Mouse (Mus musculus): ENCODE data around the gene 1600015I10Rik. TPM values are rescaled to one million over a fixed set of nuclear protein-coding genes. Genes with fewer than 3 reads are reported as not detected.

The 1600015I10Rik gene
- polyA plus RNA-seq, 1 experiment, result not detected

- 86% methylated on average over 4 of the region's 4 CpGs for WGBS
- no peak overlapping the region for H3K4me3 ChIP-seq (replicated peaks; ENCODE audit: insufficient read depth, low read depth, low read length)
- H3K4me1 ChIP-seq (ENCODE audit: control insufficient read depth, insufficient read depth, low read length), result no peaks in the 10 kb centered on the region
- no peaks in the 10 kb centered on the region for H3K27me3 ChIP-seq (ENCODE audit: control insufficient read depth, insufficient read depth, low read length)
- H3K27ac ChIP-seq (ENCODE audit: insufficient read depth, low read length), result no peak overlapping the region
- TF ChIP-seq CTCF (IDR thresholded peaks at IDR 0.05; ENCODE audit: borderline replicate concordance, insufficient read depth, low read depth, low read length), result no peak
- TF ChIP-seq POLR2A (IDR thresholded peaks at IDR 0.05; ENCODE audit: borderline replicate concordance, insufficient read depth, low read length), result no peak
- no peak for DNase-seq
Measured at GRCm38 (mm10) chr6:48903437-48903836, 26.3 kb upstream of the 1600015I10Rik start.

GRCm38 (mm10) chr6:48905606-48906005 lies 24.1 kb upstream of the 1600015I10Rik start:
- DNase-seq, result no peak
- Histone ChIP-seq H3K27ac (ENCODE audit: insufficient read depth, low read length) (no peak overlapping the region), H3K4me1 (ENCODE audit: control insufficient read depth, insufficient read depth, low read length) (no peaks in the 10 kb centered on the region), H3K4me3 (replicated peaks; ENCODE audit: insufficient read depth, low read depth, low read length) (no peak overlapping the region), H3K27me3 (ENCODE audit: control insufficient read depth, insufficient read depth, low read length) (no peaks in the 10 kb centered on the region)
- TF ChIP-seq POLR2A (IDR thresholded peaks at IDR 0.05; ENCODE audit: borderline replicate concordance, insufficient read depth, low read length) (no peak), CTCF (IDR thresholded peaks at IDR 0.05; ENCODE audit: borderline replicate concordance, insufficient read depth, low read depth, low read length) (no peak)
- 69% methylated on average over 13 of the region's 13 CpGs for WGBS

- DNase-seq, result no peak
- H3K4me1 ChIP-seq (ENCODE audit: control insufficient read depth, insufficient read depth, low read length), result no peaks in the 10 kb centered on the region
- WGBS, result 93% methylated on average over 14 of the region's 14 CpGs
- TF ChIP-seq CTCF (IDR thresholded peaks at IDR 0.05; ENCODE audit: borderline replicate concordance, insufficient read depth, low read depth, low read length) (no peak), POLR2A (IDR thresholded peaks at IDR 0.05; ENCODE audit: borderline replicate concordance, insufficient read depth, low read length) (no peak)
- H3K27me3 ChIP-seq (ENCODE audit: control insufficient read depth, insufficient read depth, low read length), result no peaks in the 10 kb centered on the region
- no peak overlapping the region for H3K27ac ChIP-seq (ENCODE audit: insufficient read depth, low read length)
- no peak overlapping the region for H3K4me3 ChIP-seq (replicated peaks; ENCODE audit: insufficient read depth, low read depth, low read length)
Measured at GRCm38 (mm10) chr6:48906371-48906770, 23.3 kb upstream of the 1600015I10Rik start.

GRCm38 (mm10) chr6:48909229-48909628 lies 20.5 kb upstream of the 1600015I10Rik start:
- 94% methylated on average over 1 of the region's 1 CpGs for WGBS
- no peak for DNase-seq

GRCm38 (mm10) chr6:48912033-48912432 lies 17.7 kb upstream of the 1600015I10Rik start:
- Histone ChIP-seq H3K4me1 (ENCODE audit: control insufficient read depth, insufficient read depth, low read length) (no peaks in the 10 kb centered on the region), H3K27me3 (ENCODE audit: control insufficient read depth, insufficient read depth, low read length) (no peaks in the 10 kb centered on the region), H3K27ac (ENCODE audit: insufficient read depth, low read length) (no peak overlapping the region), H3K4me3 (replicated peaks; ENCODE audit: insufficient read depth, low read depth, low read length) (no peak overlapping the region)
- TF ChIP-seq POLR2A (IDR thresholded peaks at IDR 0.05; ENCODE audit: borderline replicate concordance, insufficient read depth, low read length) (no peak), CTCF (IDR thresholded peaks at IDR 0.05; ENCODE audit: borderline replicate concordance, insufficient read depth, low read depth, low read length) (no peak)
- WGBS, result 15% methylated on average over 3 of the region's 3 CpGs
- DNase-seq, result no peak

More at GRCm38 (mm10) chr6:48909229-48909628, 20.5 kb upstream of the 1600015I10Rik start:
- no peak overlapping the region for H3K27ac ChIP-seq (ENCODE audit: insufficient read depth, low read length)
- no peaks in the 10 kb centered on the region for H3K4me1 ChIP-seq (ENCODE audit: control insufficient read depth, insufficient read depth, low read length)
- no peaks in the 10 kb centered on the region for H3K27me3 ChIP-seq (ENCODE audit: control insufficient read depth, insufficient read depth, low read length)
- no peak overlapping the region for H3K4me3 ChIP-seq (replicated peaks; ENCODE audit: insufficient read depth, low read depth, low read length)
- TF ChIP-seq CTCF (IDR thresholded peaks at IDR 0.05; ENCODE audit: borderline replicate concordance, insufficient read depth, low read depth, low read length), result no peak
- no peak for TF ChIP-seq POLR2A (IDR thresholded peaks at IDR 0.05; ENCODE audit: borderline replicate concordance, insufficient read depth, low read length)

- H3K4me3 ChIP-seq (replicated peaks; ENCODE audit: insufficient read depth, low read depth, low read length), result no peak overlapping the region
- TF ChIP-seq CTCF (IDR thresholded peaks at IDR 0.05; ENCODE audit: borderline replicate concordance, insufficient read depth, low read depth, low read length) (no peak), POLR2A (IDR thresholded peaks at IDR 0.05; ENCODE audit: borderline replicate concordance, insufficient read depth, low read length) (no peak)
- no peaks in the 10 kb centered on the region for H3K27me3 ChIP-seq (ENCODE audit: control insufficient read depth, insufficient read depth, low read length)
- 94% methylated on average over 2 of the region's 2 CpGs for WGBS
- no peak overlapping the region for H3K27ac ChIP-seq (ENCODE audit: insufficient read depth, low read length)
- no peaks in the 10 kb centered on the region for H3K4me1 ChIP-seq (ENCODE audit: control insufficient read depth, insufficient read depth, low read length)
- no peak for DNase-seq
Measured at GRCm38 (mm10) chr6:48913587-48913986, 16.1 kb upstream of the 1600015I10Rik start.

GRCm38 (mm10) chr6:48949596-48949995 lies 19.9 kb downstream of the 1600015I10Rik start:
- no peak for DNase-seq
- Histone ChIP-seq H3K4me3 (replicated peaks; ENCODE audit: insufficient read depth, low read depth, low read length) (no peak overlapping the region), H3K27ac (ENCODE audit: insufficient read depth, low read length) (no peak overlapping the region), H3K27me3 (ENCODE audit: control insufficient read depth, insufficient read depth, low read length) (no peaks in the 10 kb centered on the region), H3K4me1 (ENCODE audit: control insufficient read depth, insufficient read depth, low read length) (no peaks in the 10 kb centered on the region)
- WGBS, result 66% methylated on average over 2 of the region's 2 CpGs
- no peak for TF ChIP-seq CTCF (IDR thresholded peaks at IDR 0.05; ENCODE audit: borderline replicate concordance, insufficient read depth, low read depth, low read length)
- no peak for TF ChIP-seq POLR2A (IDR thresholded peaks at IDR 0.05; ENCODE audit: borderline replicate concordance, insufficient read depth, low read length)

- 84% methylated on average over 5 of the region's 5 CpGs for WGBS
Measured at GRCm38 (mm10) chr6:48950676-48951075, 21.0 kb downstream of the 1600015I10Rik start.

More at GRCm38 (mm10) chr6:48950676-48951075, 21.0 kb downstream of the 1600015I10Rik start:
- no peak for DNase-seq
- TF ChIP-seq CTCF (IDR thresholded peaks at IDR 0.05; ENCODE audit: borderline replicate concordance, insufficient read depth, low read depth, low read length) (no peak), POLR2A (IDR thresholded peaks at IDR 0.05; ENCODE audit: borderline replicate concordance, insufficient read depth, low read length) (no peak)
- Histone ChIP-seq H3K27me3 (ENCODE audit: control insufficient read depth, insufficient read depth, low read length) (no peaks in the 10 kb centered on the region), H3K27ac (ENCODE audit: insufficient read depth, low read length) (no peak overlapping the region), H3K4me1 (ENCODE audit: control insufficient read depth, insufficient read depth, low read length) (no peaks in the 10 kb centered on the region), H3K4me3 (replicated peaks; ENCODE audit: insufficient read depth, low read depth, low read length) (no peak overlapping the region)
